Mouse (Mus musculus) liver, postnatal 0 days (tissue): ENCODE measurements around the gene Zmynd12.

ENCODE experiments used
- CTCF ChIP-seq: sonication (generic); IDR thresholded peaks from 2 replicates; pipeline ENCODE4 v1.5.1; 2016; ENCODE audit warnings: antibody characterized with exemption, low read depth
- EP300 ChIP-seq: IDR thresholded peaks from 2 replicates; pipeline ENCODE4 v1.6.1; 2016; ENCODE audit warnings: antibody characterized with exemption, low read depth, mild to moderate bottlenecking

- TF ChIP-seq CTCF (peak; percentile 16; the same call in 1 of the 2 replicates), EP300 (no peak)
Observed at GRCm38 (mm10) chr4:119483051-119483450, 60.4 kb downstream of the Zmynd12 start.
